Mouse (Mus musculus): ENCODE results near the gene Osbpl10. TPM values are rescaled to one million over a fixed set of nuclear protein-coding genes. Genes with fewer than 3 reads are reported as not detected.
"Not testable (repeated sequence)": the region's sequence is repeated elsewhere in the genome, so short reads cannot be mapped to it uniquely, and the experiment has no call there.

Gene Osbpl10
- total RNA-seq, 2 experiments from 2014 or later: 5.9 to 6.7 TPM

GRCm38 (mm10) chr9:115023137-115023536 lies 44.8 kb downstream of the Osbpl10 start:
- no peak for DNase-seq
- intact Hi-C loops (cut with DNase I; ENCODE audit: low total_unique reads): no loop called here

GRCm38 (mm10) chr9:115023708-115024383 lies 45.5 kb downstream of the Osbpl10 start:
- intact Hi-C loops (cut with DNase I; ENCODE audit: low total_unique reads): no loop called here
- DNase-seq: peak; percentile 42

DNA sequence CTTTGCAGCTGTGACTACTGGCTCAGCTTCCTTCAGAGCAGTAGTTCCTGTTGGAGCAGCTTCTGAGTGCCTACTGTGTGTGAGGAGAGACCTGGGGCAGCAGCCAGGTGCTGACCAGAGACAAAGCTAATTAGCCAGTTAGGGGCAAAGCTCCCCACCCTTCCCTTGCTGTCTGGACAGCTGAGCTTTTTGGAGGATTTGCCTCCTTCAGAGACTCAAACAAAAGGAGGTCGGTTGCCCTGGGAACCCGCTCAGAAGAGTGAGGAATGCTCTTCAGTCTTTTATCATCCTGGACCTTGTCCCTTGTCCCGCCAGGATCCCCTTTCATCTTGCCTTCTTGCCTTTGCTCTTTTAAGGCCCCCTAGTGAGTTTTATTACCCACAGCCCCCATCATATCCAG lies 50.9 kb downstream of the Osbpl10 start:
- no peak for DNase-seq

DNA sequence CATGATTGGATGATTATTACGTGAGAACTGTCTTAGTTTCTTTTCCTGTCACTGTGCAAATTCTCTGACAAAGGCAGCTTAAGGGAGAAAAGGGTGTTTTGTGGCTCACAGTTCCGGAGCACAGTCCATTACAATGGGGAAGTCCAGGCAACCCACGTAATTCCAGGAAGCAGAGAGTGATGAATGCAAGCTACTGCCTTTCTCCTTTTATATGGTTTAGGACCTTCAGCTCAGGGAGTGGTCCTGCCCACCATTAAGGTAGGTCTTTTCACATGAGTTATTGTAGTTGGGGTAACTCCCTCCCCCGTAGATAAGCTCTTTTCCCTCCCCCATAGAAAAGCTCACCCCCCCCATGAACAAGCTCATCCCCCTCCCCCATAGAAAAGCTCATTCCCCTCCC lies 52.2 kb downstream of the Osbpl10 start:
- no peak for DNase-seq
- intact Hi-C loops (cut with DNase I; ENCODE audit: low total_unique reads): no loop called here

More for the DNA sequence above, 50.9 kb downstream of the Osbpl10 start:
- intact Hi-C loops (cut with DNase I; ENCODE audit: low total_unique reads): no loop called here

GRCm38 (mm10) chr9:115031046-115031445 lies 52.7 kb downstream of the Osbpl10 start:
- intact Hi-C loops (cut with DNase I; ENCODE audit: low total_unique reads): not testable (repeated sequence)

DNA sequence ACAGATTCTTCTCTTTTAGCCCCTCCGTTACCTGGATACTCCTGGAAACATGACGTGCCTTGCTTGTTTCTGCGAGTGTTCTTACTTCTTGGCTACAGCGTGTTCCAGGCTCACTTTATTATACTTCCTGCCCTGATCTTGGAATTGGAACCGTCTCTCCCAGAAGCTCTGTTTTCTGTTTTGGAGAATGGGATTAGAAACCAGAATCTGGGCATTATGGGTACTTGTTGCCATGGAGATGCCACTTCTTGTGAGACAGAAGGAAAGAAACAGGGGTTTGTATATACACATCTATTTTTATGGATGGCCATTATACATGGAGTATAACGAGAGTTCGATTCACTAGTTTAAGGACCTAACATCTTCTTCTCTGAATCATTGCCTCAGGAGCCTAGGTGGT lies 54.4 kb downstream of the Osbpl10 start:
- no peak for DNase-seq
- intact Hi-C loops (cut with DNase I; ENCODE audit: low total_unique reads): no loop called here

More at GRCm38 (mm10) chr9:115031046-115031445, 52.7 kb downstream of the Osbpl10 start:
- not testable (repeated sequence) for DNase-seq

DNA sequence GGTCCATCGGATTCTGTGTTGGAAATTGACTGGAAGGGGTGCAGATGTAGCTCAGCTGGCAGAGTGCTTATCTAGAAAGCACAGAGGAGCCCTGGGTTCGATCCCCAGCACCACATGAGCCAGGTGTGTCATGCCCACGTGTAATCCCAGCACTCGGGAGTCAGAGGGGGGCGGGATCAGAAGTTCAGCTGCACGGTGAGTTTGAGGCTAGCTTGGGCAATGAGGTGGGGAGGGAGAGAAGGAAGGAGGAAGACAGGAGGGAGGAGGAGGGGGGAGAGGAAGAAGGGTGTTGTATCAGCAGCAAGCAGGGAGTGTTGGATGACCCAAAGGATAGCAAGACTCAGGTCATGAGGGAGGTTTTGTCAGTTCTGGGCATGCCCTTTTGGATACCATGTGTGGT lies 55.9 kb downstream of the Osbpl10 start:
- intact Hi-C loops (cut with DNase I; ENCODE audit: low total_unique reads): no loop called here
- no peak for DNase-seq

DNA sequence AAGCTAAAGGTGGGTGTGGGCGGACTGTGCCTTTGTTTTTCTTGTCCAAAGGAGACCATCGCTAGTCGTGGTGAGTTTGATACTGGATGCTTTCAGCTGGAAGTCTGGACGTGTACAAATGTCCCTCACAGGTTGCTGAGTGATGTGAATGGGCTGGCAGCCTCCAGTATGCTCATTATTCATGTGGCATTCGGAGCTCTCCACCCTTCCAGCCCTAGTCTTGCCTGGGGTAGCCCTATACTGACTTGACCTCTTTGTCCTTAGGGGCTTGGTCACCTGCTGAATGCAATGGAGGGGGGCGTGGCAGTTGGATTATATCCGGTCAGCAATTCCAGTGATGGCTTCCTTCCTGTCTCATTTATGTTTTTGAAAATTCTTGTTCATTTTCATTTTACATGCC lies 56.4 kb downstream of the Osbpl10 start:
- intact Hi-C loops (cut with DNase I; ENCODE audit: low total_unique reads): no loop called here
- DNase-seq: no peak

GRCm38 (mm10) chr9:115038215-115038614 lies 59.8 kb downstream of the Osbpl10 start:
- intact Hi-C loops (cut with DNase I; ENCODE audit: low total_unique reads): no loop called here
- DNase-seq: no peak

GRCm38 (mm10) chr9:115038686-115039085 lies 60.3 kb downstream of the Osbpl10 start:
- intact Hi-C loops (cut with DNase I; ENCODE audit: low total_unique reads): no loop called here
- DNase-seq: no peak

- intact Hi-C loops (cut with DNase I; ENCODE audit: low total_unique reads): no loop called here
These were observed 60.9 kb downstream of the Osbpl10 start for GRCm38 (mm10) chr9:115039245-115039644.

GRCm38 (mm10) chr9:115042571-115042970 lies 64.2 kb downstream of the Osbpl10 start:
- intact Hi-C loops (cut with DNase I; ENCODE audit: low total_unique reads): no loop called here
- DNase-seq: no peak

More at GRCm38 (mm10) chr9:115039245-115039644, 60.9 kb downstream of the Osbpl10 start:
- no peak for DNase-seq

DNA sequence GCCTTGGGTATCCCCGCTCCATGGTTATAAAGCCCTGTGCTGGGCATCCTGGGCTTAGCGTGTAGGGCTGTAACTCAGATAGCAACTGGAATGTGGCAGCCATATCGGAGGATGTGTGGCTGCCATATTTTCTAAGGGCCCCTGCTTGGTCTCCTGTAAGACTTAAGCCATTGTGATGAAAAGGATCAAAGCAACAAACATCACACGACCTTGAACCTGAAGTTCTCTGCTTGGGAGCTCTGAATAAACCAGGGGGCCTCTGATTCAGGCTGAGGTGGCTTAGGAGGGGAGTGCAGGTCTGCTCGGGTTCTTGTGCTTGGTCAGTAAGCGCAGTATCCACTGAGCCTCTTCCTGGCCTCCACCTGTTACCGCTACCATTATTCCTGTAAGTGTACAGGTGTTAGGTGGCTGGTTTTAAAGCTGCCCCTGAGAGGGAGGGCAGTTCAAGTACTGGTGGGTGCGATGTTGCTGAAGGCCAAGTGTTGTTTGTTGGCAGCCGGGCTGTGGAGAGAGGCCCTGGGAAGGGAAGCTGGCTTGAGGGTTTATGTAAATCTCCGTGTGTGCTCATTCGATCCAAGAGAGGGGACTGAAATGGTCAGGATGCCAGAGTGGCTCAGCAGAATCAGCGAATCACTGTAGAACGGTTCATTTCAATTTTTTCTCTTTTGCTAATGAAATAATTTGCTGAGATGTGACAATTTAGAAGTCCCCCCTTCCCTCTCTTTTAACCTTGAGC lies 64.8 kb downstream of the Osbpl10 start:
- intact Hi-C loops (cut with DNase I; ENCODE audit: low total_unique reads): no loop called here
- DNase-seq: no peak

DNA sequence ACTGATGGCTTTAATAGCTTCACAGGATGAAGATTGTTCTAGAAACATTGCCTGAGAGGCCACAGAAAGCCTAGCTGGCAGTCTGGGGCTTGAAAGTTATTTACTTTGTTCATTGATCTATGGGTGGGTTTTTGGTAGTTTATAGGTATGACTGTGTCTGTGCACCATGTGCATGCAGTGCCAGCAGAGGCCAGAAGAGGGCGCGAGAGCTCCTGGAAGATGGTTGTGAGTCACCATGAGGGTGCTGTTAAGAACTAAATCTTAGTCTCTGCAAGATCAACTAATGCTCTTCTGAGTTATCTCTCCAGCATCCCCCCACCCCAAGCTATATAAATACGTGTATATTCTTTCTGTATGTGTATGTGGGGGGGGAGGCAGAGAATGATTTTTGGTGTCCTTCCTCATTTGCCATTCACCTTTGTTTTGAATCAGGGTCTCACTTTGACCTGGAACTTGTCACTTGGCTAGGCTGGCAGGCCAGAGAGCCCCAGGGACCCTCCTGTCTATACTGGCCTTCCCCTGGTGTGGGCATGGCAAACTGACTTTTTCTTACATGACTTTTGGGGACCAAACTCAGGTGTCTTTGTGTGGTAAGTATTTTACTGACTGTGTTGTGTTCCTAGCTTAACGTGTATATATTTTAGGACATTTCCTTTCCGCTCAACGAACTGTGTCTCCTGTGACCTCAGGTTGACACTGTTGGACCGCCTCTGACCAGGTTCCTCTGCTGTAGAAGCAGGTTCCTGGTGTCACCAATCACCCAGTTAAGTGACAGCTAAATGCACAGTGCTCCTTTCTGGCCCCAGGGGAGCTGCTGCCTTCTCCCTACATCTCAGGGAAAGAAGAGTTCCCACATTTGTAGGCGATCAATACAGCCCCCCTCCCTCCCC lies 65.8 kb downstream of the Osbpl10 start:
- DNase-seq: no peak

DNA sequence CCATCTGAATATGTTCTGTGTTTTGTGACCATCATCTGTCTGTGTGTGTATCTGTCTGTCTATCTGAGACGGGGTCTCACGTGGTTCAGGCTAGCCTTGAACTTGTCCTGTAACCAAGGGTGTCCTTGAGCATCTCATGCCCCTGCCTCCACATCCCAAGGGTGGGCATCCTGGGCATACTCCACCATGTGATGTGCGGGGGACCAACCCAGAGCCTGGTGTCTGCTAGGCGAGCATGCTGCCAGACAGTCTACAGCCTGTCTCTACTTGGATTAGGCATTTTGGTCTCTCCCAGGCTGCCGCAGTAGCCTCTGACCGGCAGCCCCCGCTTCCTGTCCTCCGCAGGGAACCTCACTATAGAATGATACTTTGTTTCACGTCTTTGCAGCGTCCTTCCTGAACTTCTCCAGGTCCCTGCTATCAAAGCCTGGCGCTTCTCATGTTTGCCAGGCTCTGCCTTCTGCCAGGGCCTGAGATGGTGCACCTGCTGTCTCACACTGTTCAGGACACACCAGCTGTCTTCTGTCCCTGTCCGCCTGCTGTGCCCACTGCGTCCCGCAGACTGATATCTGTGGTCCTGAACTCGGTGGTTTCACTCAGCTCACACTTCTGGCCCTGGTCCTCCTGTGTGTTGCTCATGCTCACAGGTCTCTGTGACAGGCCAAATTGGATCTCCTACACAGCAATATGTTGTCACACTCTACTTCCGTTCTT lies 66.9 kb downstream of the Osbpl10 start:
- intact Hi-C loops (cut with DNase I; ENCODE audit: low total_unique reads): no loop called here
- peak; percentile 39 for DNase-seq

More for the DNA sequence above, 65.8 kb downstream of the Osbpl10 start:
- intact Hi-C loops (cut with DNase I; ENCODE audit: low total_unique reads): no loop called here

GRCm38 (mm10) chr9:115046701-115047100 lies 68.3 kb downstream of the Osbpl10 start:
- intact Hi-C loops (cut with DNase I; ENCODE audit: low total_unique reads): no loop called here
- DNase-seq: no peak

- no peak for DNase-seq
- intact Hi-C loops (cut with DNase I; ENCODE audit: low total_unique reads): no loop called here
These were observed 70.0 kb downstream of the Osbpl10 start for GRCm38 (mm10) chr9:115048340-115048739.

DNA sequence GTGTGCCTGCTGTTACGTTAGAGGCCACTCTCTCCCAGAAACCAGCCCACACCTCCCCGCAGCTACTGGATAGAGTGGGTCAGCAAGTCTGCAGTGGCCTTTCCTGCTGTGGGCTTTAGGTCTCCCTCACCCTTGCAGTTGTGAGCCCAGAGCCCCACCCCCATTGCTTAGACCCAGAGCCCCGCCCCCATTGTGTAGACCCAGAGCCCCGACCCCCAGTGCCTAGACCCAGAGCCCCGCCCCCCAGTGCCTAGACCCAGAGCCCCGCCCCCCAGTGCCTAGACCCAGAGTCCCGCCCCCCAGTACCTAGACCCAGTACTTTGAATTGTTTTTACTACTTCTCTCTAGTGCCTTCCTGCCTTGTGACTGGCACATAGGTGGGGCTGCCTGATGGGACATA lies 70.5 kb downstream of the Osbpl10 start:
- DNase-seq: no peak

GRCm38 (mm10) chr9:115049981-115050720 lies 71.8 kb downstream of the Osbpl10 start:
- intact Hi-C loops (cut with DNase I; ENCODE audit: low total_unique reads): no loop called here
- DNase-seq: peak; percentile 63

More for the DNA sequence above, 70.5 kb downstream of the Osbpl10 start:
- intact Hi-C loops (cut with DNase I; ENCODE audit: low total_unique reads): no loop called here
